Mouse (Mus musculus) granulocyte monocyte progenitor cell, adult 5-6 weeks (primary cell): ENCODE data around the gene Tjp1. TPM values are rescaled to one million over a fixed set of nuclear protein-coding genes. Genes with fewer than 3 reads are reported as not detected.

Experiments used
- ATAC-seq: replicated peaks from 2 replicates; pipeline ENCODE4 v1.8.0; 2016; ENCODE audit warnings: mild to moderate bottlenecking, moderate TSS enrichment, inconsistent platforms; ENCODE audit not compliant: poor library complexity, severe bottlenecking
- total RNA-seq, 2 experiments: library from RNA; stranded (forward) in 1 of 2; stranded (reverse) in 1 of 2; fragments of 200-712, 200-1000 nt in 1 of 2; fragments of >200 nt in 1 of 2; fragmentation: Nextera tagmentation in 1 of 2; gene quantifications; 2 replicates each; pipeline ENCODE4 v1.2.3; 2014 to 2017

The Tjp1 gene
- total RNA-seq, 2 experiments from 2014 or later: 0.05 TPM; not detected in 1

GRCm38 (mm10) chr7:65394672-65395071 is 132.9 kb downstream of the Tjp1 start:
- ATAC-seq: no peak

- ATAC-seq: peak; percentile 58
Observed at GRCm38 (mm10) chr7:65393704-65394452, 133.7 kb downstream of the Tjp1 start.

- no peak for ATAC-seq
Observed at GRCm38 (mm10) chr7:65392986-65393385, 134.6 kb downstream of the Tjp1 start.

GRCm38 (mm10) chr7:65389539-65389938 is 138.0 kb downstream of the Tjp1 start:
- ATAC-seq: no peak

- no peak for ATAC-seq
Observed at GRCm38 (mm10) chr7:65388243-65389013, 139.2 kb downstream of the Tjp1 start.

GRCm38 (mm10) chr7:65387560-65388175 is 139.9 kb downstream of the Tjp1 start:
- ATAC-seq: no peak

- no peak for ATAC-seq
Observed at GRCm38 (mm10) chr7:65384775-65385174, 142.8 kb downstream of the Tjp1 start.

GRCm38 (mm10) chr7:65382515-65383283 is 144.9 kb downstream of the Tjp1 start:
- ATAC-seq: no peak

- no peak for ATAC-seq
Observed at GRCm38 (mm10) chr7:65381896-65382295, 145.7 kb downstream of the Tjp1 start.

GRCm38 (mm10) chr7:65380716-65381115 is 146.9 kb downstream of the Tjp1 start:
- no peak for ATAC-seq

GRCm38 (mm10) chr7:65378818-65379565 is 148.6 kb downstream of the Tjp1 start:
- no peak for ATAC-seq

- no peak for ATAC-seq
Observed at GRCm38 (mm10) chr7:65377521-65377920, 150.1 kb downstream of the Tjp1 start.

- ATAC-seq: no peak
Observed at GRCm38 (mm10) chr7:65375621-65376020, 152.0 kb downstream of the Tjp1 start.

- ATAC-seq: no peak
Observed at GRCm38 (mm10) chr7:65375176-65375575, 152.4 kb downstream of the Tjp1 start.

GRCm38 (mm10) chr7:65373336-65373735 is 154.2 kb downstream of the Tjp1 start:
- peak; percentile 89 for ATAC-seq

- ATAC-seq: no peak
Observed at GRCm38 (mm10) chr7:65371765-65372164, 155.8 kb downstream of the Tjp1 start.

- ATAC-seq: 0 out of 2 replicates have a peak, but pooled peaks have one; percentile 6
Observed at GRCm38 (mm10) chr7:65370787-65371616, 156.6 kb downstream of the Tjp1 start.

GRCm38 (mm10) chr7:65370381-65370786 is 157.2 kb downstream of the Tjp1 start:
- ATAC-seq: peak; percentile 48

GRCm38 (mm10) chr7:65369101-65369500 is 158.5 kb downstream of the Tjp1 start:
- ATAC-seq: no peak
